Mouse (Mus musculus): Measurements from ENCODE around the gene Ubqln1. TPM values are rescaled to one million over a fixed set of nuclear protein-coding genes. Genes with fewer than 3 reads are reported as not detected.

Ubqln1 gene
- total RNA-seq (2021), result 103 and 113 TPM in 2 replicates
- long read RNA-seq, experiment 1, transcript Ubqln1-202 (10 exons, 3,561 nt), result major isoform, 41 of 98 reads
- long read RNA-seq, experiment 1, transcript Ubqln1-201 (11 exons, 3,686 nt), result minor isoform, 39 of 98 reads
- long read RNA-seq, experiment 1, partial matches to known transcripts, result 0 of 98 reads
- long read RNA-seq, experiment 1, other reads (novel, unspliced or antisense), result 18 of 98 reads
- long read RNA-seq, experiment 2, transcript Ubqln1-202 (10 exons, 3,561 nt), result major isoform, 40 of 86 reads
- long read RNA-seq, experiment 2, transcript Ubqln1-201 (11 exons, 3,686 nt), result minor isoform, 34 of 86 reads
- long read RNA-seq, experiment 2, partial matches to known transcripts, result 2 of 86 reads
- long read RNA-seq, experiment 2, other reads (novel, unspliced or antisense), result 10 of 86 reads

DNA sequence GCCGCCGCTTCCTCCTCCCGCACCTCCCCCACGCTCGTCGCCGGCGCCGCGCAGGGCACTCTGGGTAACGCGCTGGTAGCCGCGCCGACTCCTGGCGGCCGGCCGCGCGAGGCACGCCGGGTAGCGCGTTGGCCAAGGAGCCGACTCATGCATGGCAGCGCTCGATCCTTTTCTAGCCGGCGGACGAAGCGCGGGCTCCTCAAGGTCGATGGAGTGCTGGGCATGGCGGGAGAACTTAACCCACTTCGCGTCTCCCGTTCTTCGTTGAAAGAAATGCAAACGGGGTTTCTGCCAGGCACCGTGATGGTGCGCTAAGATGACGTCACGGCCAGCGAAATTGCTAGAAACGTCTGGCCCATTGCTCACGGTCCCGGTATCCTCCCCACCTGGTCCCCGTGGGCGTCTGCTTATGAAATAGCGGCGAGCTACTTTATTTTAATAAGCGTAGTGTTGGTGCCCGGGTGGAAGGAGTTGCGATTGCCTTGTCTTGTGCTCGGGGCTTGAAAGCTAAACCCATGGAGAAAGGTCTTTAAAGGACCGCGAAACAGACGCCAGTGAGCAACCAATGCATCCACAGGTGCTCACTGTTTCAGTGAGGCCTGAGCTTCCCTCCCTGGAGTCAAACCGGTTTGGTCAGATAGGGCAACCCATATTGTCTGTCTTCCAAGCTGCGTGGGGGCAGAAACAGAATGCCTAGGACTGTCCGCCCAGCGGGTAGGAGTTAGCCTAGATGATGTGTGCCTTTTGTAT is at the start of gene Ubqln1:
Ubqln1 (minus strand) TSS at position 62 of the 750 bp plus-strand sequence.
- peak; percentile 92 for DNase-seq

DNA sequence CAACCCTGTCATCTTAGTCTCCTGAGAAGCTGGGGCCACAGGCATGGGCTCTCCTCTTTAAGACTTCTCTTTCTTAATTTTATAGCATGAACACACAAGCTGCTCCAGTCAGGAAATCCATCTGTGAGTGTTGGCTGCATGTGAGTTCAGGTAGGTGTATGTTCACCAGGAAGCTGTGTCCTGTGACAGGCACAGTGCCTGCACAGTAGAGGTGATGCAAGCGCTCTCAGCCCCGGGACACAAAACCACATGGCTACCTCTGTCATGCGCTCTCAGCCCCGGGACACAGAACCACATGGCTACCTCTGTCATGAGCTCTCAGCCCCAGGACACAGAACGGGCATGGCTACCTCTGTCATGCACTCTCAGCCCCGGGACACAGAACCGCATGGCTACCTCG is 48.1 kb upstream of the Ubqln1 start:
- DNase-seq, result no peak

DNA sequence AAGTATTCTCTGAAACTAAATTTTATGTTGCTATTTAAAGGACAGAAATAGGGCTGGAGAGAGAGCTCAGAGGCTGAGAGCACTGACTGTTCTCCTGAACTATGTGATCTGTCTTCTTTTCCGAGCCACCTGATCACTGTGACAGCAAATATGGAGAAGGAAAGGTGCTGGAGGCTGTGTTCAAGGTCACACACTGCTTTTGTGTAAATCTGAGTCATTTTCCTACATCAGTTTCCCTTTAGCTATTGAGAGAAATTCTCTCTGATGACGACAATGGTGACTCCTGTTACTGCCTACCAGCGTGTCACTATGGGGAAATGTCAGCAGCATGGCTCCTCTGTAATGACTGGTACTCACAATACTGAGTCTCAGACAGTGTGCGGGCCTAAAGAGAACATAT is 46.2 kb upstream of the Ubqln1 start:
- DNase-seq, result no peak

DNA sequence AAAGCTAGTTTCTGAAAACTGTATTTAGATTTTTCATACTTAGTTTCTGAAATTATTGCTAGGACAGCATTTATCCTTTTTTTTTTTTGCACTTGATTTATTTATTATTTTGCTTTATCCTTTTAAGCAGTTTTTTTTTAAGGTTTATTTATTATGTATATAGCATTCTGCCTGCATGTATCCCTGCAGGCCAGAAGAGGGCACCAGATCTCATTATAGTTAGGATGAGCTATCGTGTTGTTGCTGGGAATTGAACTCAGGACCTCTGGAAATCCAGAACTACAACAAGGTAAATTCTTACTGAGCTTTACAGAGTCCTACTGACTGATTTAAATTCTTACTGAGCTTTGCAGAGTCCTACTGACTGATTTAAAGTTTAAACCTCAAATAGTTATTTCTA is 37.8 kb upstream of the Ubqln1 start:
- DNase-seq, result no peak

DNA sequence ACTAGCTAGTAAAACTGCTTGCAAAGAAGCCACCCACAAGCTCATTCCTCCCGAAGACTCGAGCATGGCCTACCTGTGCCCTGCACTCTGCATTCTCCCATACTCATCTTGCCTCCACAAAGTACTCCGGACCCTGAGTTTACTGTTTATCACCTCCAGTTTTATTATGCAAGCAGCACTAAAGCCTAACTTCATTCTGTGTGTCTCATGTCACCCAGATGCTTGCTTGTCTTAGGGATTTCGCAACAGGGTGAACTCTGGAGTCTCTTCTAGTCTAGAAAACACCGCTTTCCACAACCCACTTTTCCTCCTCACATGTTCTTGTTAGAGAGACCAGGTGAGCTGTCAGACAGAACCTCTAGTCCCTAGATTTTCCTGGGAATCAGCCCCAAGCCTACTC is 33.5 kb upstream of the Ubqln1 start:
- no peak for DNase-seq

DNA sequence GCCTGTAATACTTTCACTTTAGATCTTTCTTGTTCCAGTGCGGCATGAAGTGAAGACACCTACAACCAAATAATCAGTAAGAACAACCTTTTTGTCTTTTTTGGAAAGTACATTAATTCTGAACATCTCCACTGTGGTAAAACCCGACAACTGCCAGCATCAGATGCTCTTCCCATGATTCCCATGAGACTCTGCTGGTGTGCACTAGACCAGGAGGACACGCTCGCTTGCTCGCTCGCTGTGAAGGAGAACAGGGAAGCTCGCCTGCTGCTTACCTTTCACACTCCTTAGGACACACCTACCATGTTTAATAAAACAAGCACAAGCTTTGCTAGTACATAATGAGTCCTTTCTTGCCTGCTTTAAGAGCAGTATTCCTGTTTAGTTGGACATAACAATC is 21.1 kb upstream of the Ubqln1 start:
- no peak for DNase-seq

DNA sequence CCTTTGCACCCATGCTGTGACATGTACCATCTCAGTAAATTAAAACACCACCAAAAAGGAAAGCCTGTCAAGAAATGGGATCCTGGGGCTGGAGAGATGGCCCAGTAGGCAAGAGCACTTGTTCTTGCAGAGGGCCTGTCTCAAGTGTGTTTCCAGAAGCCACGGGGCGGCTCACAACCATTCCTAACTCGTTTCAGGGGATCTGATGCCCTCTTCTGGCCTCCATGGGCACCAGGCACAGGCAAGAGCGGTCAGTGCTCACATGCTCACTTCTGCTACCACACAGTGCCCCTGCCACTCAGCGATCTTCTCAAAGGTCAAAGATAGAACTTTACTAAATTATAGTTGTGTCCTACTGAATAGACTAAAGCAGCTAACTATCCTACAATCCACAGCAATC is 17.2 kb upstream of the Ubqln1 start:
- peak; percentile 82 for DNase-seq

DNA sequence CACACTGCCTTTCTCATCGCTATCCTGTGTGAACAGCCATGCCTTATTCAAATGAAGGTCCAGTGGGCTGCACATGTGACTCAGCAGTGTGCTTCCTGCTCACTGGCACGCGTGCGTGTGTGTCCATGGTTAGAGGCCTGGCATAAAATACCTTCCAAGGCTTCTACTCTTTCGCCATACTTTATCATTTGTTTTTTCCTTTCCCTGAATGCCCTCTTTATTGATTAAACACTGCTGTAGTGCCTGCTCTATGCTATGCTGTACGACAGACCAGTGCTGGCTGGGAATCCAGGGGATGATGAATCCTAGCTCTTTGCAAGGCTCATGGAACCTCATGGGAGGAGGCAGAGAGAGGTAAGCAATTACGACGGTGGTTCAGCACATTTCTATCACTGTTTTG is 16.6 kb upstream of the Ubqln1 start:
- DNase-seq, result no peak

DNA sequence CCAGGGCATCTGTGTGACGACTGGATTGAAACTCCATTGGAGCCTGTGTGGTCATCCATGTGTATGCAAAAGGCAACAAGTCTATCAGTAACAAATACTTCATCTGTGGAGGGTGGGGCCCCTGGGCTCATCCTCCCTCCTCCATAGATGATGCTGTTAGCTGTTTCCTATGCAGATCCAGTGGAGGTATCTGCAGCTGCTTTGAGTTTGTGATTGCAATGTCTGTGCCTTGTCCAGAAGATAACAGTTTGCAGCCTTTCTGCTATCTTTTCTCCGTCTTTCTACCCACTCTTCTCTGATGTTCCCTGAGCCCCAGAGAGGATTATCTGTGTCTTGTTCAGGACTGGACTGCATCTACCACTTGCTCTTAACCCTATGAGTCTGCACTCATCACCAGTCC is 13.2 kb upstream of the Ubqln1 start:
- DNase-seq, result no peak

DNA sequence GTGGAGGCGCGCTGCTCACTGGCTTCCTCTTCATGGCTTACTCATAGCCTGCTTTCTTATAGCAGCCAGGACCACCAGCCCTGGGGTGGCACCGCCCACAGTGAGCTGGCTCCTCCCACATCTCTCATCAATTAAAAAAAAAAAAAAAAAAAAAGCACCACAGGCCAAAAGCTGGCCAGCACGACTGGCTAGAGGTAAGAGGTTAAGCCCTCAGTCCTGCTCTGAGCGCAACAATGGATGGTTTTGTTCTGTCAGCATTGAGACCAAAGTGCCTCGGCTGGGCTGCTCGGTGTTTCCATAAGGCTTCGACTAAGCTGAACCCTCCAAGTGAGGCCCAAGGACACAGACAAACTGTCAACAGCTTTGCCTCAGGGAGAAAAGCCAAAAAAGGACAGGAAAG is 10.2 kb upstream of the Ubqln1 start:
- no peak for DNase-seq

DNA sequence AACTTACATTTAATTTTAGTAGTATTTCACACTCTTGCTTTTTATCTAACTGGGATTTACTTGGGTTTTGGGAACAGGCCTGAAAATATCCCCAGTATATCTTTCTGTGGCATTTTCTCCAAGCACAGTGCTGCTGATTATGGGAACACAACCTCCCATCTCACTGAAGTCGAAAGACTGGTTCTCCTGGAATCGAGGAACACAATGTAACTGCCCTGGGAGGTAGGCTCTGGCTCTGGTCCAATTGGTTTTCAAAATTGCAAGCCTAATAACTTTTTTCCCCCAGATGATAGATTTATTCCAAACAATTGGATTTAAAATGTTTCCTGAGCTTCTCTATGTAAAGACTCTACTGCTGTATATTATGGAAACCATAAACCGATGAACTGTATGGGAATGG is 4.8 kb upstream of the Ubqln1 start:
- DNase-seq, result no peak

DNA sequence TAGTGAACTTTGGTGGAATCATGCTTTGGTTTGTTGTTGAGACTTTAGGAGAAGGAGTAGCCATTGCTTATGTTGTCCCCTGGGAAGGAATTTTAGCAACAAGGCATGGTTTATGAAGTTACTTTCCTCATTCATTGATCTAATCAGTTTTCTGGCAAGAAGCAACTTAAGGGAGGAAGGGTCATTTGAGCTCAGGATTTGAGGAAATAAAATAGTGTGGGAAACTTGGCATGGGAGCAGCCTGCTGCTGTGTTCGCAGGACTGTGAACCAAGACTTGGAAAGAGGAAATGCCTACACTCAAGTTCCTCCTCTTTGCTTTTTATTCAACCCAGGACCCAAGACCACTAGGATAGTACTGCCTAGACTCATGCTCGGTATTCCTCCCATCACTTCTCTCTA is 2.1 kb upstream of the Ubqln1 start:
- DNase-seq, result no peak

DNA sequence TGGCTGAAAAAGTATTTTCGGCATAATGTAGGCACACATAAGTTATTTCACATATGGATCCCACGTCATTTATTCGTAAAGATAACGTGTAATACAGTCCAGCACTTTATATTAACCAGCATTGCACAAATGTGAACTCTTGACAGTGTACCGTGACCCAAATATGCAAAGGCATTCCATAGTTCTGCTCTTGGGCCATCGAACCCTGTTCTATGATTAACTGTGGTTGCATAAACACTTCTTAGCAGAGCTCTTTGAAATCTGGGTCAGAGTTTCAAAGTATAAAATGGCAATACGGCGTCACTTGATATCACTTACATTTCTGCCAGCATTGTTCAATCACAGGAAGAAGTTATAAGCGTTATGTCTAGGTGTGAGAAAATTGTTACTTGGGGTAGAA is 942 bp upstream of the Ubqln1 start:
- DNase-seq, result no peak

DNA sequence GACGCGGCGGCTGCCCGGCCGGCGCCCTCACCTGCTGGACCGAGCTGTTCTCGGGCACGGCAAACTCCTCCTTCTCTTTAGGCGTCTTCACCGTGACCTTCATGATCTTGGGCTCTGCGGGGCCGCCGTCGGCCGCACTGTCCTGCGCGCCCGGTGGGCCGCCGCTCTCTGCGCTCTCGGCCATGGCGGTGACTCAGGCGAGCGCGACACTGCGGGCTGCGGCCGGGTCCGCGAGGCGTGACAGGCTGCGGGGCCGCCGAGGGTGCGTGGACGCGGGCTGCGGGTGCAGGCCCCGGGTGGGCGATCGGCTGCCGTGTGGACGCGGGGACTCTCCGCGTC is 231 bp downstream of the Ubqln1 start:
- no peak for DNase-seq

DNA sequence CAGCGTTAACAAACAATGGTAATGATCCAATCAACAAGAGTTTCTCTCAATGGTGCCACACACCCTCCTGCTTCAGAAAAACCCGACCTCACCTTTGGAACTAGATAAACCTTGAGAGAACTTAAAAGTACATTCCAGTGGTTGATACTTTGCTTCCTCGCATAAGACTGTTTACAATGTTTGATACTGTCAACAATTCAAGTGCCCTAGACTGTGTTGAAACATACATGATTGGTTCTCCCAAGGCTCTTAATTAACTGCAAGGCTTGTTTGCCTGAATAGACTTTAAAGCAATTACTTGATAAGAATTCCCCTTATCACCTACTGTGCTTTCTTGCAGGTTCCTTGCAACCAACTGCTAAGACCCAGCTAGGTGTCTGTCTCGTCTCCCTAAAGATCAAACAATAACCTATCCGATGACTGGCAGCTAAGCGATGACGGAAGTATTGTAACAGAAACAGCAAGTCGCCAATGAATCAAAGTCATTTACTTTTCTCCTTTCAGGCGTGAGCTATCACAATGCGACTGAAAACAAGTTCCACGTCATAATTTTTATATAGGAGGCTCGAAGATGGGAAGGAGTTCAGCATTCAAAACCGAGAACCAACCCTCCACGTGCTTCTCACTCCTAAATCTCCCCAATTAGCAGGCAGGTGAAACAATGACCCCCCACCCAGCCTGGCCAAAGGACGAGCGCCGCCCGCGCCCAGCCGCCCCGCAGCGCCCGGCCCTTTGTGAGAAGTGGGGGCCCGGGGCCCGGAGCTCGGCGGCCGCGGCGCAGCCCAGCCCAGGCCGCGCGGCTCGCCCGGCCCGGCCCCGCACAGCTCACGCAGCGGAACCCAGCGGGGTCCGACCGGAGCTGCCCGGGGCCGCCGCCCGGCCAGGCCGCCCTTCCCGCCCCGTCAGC is 854 bp downstream of the Ubqln1 start:
- no peak for DNase-seq

DNA sequence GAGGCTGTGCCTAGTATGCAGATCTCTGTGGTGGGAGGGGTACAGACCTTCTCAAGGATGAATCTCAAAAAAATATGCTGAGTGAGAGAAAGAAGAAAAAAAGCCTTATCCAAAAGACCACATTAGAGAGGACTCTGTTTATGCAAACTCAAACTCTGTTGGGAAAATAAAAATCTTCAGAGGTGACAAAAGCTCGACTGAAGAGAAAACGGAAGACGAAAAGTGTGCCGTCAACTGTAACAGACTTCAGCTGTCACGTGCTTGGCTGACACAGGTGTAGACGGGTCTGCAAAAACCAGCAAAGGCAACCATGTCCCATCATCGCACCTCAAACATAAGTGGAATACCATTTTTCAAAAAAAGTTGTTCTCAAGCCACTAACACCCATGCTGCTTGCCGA is 1.7 kb downstream of the Ubqln1 start:
- DNase-seq, result no peak

DNA sequence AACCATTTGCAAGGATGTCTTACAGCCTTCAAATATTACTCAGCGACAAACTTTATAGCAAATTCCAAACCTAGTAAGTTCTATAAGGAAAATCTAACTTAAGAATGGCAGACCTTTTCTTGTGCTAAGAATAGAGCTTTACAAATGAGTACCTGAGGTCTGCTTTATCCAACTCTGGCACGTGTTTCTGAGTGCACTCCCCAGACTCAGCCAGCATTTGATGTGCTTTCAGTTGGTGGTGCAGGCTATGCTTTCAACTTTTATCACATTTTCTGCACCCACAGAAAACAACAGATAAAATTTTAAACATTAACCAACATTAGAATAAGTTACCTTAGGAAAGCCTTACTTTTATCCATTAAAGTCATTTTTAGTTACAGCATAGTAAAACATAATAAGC is 2.9 kb downstream of the Ubqln1 start:
- no peak for DNase-seq

DNA sequence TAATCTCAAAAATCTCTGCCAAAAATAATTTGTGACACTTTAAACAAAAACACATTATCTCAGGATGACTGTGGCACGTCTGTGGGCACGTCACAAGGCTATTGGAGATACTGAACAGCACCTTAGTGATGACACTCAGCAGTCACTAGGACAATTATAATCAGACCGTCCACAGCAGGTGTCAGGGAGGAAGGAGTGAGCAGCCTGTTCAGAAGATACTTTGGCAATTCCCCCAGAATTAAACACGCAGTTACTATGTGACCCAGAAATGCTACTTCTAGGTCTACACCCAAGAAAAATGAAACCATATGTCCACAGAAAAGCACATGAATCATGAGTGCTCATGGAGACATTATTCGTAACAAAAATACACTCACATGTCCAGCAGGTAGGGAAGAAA is 5.0 kb downstream of the Ubqln1 start:
- no peak for DNase-seq

DNA sequence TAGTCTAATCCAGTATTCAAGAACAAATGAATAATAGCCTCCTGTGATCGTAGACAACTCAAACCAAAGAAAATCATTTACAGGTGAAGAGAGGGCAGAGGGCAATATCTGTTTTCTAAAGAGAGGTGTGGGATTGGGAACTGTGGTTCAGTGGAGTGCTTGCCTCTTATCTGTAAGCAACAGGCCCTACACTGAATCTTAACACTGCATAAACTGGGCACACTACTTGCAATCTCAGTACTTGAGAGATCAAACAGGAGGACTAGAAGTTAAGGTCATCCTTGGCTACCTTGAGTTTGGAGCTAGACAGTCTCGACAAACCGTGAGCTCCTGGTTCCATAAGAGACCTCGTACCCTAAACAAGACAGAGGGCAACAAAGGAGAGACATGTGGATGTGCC is 9.4 kb downstream of the Ubqln1 start:
- no peak for DNase-seq

DNA sequence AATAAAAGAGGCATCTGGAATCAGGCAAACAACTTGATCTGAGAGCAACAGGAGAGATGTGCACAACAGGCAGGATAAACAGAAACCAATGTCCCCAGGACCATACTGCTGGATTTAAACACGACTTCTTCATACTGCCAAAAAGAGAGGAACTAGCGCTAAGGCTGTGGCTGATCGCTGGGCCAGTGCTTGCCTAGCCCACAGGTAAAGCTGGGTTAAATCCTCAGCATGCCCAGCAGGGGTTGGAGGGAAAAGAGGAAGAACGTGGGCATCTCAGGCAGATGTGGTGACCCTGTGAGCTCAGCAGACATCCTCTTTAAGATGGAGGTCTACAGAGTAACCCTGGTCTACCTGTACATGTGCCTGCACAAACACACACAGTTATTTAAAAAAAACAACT is 10.5 kb downstream of the Ubqln1 start:
- no peak for DNase-seq

DNA sequence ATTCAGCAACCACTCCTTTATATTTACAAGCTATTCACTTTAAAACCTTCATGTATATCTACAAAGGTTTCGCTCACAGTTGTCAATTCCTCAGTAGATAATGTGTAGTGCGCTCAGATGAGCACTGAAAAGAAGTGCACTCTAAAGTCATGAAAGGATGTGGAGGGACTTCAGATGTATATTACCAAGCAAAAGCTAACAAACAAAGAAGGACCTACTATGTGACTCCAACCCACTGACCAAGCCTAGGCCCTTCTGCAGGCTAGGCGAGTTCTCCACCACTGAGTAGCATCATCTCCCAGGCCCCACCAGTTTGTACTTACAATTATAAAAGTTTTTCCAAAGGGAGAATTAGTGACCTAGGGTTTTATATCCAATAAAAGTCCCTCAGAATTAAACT is 11.3 kb downstream of the Ubqln1 start:
- DNase-seq, result no peak

DNA sequence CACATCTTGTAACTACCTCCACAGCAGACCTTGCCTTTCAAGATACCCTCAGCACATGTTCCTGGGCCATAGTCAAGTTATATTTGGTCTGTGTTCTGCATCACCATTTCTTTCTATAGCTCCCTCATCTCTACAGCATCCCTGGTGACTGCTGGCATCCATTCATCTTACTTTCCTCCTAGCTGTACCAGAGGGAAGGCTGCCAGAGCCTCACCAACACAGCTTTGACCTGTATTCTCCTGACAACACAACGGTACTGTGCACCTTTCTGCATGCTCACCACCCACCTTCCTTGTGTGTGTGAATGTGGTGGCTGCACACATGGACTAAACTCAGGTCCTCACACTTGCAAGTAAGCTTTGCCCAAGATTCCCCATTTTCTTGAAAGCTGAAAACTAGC is 12.6 kb downstream of the Ubqln1 start:
- DNase-seq, result no peak

DNA sequence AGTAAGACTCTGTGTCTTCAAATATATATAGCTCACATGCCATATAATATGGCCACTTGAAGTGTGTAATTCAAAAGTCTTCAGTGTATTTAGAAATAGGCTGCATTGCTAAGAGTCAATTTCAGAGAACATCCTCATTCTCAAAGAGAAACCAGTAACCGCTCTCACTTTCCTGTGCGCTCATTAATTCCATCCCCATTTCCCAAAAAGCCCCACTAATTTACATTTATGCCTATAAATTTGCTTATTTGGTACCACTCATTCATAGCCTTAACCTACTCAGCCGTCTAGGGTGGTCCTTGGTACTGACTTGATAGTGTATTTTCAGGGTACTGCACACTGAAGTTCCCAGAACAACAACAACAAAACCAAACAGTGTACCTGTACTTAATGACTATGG is 13.5 kb downstream of the Ubqln1 start:
- no peak for DNase-seq

Measured in adrenal gland, postnatal 14 days (tissue).